16 mouse cellular contexts compared by ENCODE assay signal in the genomic region with DNA sequence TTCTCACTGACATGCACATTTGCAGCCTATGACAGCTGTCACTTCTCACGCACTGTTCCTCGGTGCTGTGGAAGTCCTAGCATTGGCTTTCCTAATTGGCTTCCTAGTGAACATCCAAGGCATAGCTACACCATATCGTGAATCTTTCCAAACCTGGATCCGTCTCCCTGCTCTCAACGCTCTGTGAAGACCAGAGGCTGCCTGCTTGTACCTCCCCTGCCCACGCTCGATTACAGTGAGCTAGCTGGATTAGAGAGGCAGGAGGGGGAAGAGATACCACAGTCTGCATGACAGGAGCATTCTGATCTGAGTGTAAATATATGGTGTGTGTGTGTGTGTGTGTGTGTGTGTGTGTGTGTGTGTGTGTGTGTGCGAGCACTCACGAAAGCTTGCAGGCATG. TPM values are rescaled to one million over a fixed set of nuclear protein-coding genes. Genes with fewer than 3 reads are reported as not detected.
DNase-seq lines count a peak whose midpoint lies in the region; ATAC-seq and TF ChIP-seq lines count a peak whose summit lies in the region.
"Had no signal": no experiment of that assay in that cellular context is flagged by ENCODE, and none has a peak within 500 bp of the region (broad histone marks: within the 10 kb centered on the region; RNA-seq: fewer than 3 reads in every experiment).

No protein-coding gene starts in this region.

- peaks cover 34% of the 10 kb centered on the region for H3K4me1 ChIP-seq in cerebellum, adult 2 months (ENCODE audit: control insufficient read depth, insufficient read depth, low read length)
- peaks cover 26% of the 10 kb centered on the region for H3K4me1 ChIP-seq in midbrain, embryonic 14.5 days (ENCODE audit: control insufficient read depth, insufficient read depth, low read length)
- peaks cover 46% of the 10 kb centered on the region for H3K4me1 ChIP-seq in midbrain, embryonic 10.5 days

- no peaks in the 10 kb centered on the region for H3K9me3 ChIP-seq in midbrain, embryonic 14.5 days (ENCODE audit: control insufficient read depth, low read length)
- no peaks in the 10 kb centered on the region for H3K9me3 ChIP-seq in midbrain, embryonic 10.5 days (replicated peaks)
- H3K9me3 ChIP-seq: embryonic facial prominence, embryonic 12.5 days; forebrain, embryonic 15.5 days; heart, embryonic 15.5 days had no signal

- DNase-seq in cerebellum, adult 2 months = peak in 1 of 2 experiments; percentile 12
- DNase-seq in cerebellum, postnatal 36 days = no peak
- DNase-seq in layer of hippocampus, adult 11-12 months (ENCODE audit: low spot score) = peak; percentile 25
- DNase-seq in layer of hippocampus, postnatal 25 days (ENCODE audit: extremely low spot score in 1 of 2, low spot score in 1 of 2) = no peak
- peak; percentile 32 for DNase-seq in midbrain, embryonic 14.5 days
- DNase-seq in midbrain, embryonic 10.5 days (ENCODE audit: low spot score) = no peak
- no peak for DNase-seq in adrenal gland, adult 8-10 months
- DNase-seq: gastrocnemius, postnatal 14 days; heart, adult 2 months had no signal

- TF ChIP-seq POLR2A in cerebellum, adult 2 months (IDR thresholded peaks at IDR 0.05; ENCODE audit: borderline replicate concordance, insufficient read depth, low read length) = no peak

- no peak overlapping the region for H3K4me2 ChIP-seq in midbrain, embryonic 14.5 days (ENCODE audit: low read length)
- H3K4me2 ChIP-seq: embryonic facial prominence, embryonic 12.5 days; forebrain, embryonic 15.5 days; heart, embryonic 11.5 days; heart, embryonic 15.5 days had no signal

- no peaks in the 10 kb centered on the region for H3K36me3 ChIP-seq in midbrain, embryonic 14.5 days (ENCODE audit: control insufficient read depth, insufficient read depth, low read length)
- H3K36me3 ChIP-seq in midbrain, embryonic 10.5 days = no peaks in the 10 kb centered on the region
- H3K36me3 ChIP-seq: embryonic facial prominence, embryonic 12.5 days; forebrain, embryonic 15.5 days; G1E; heart, embryonic 15.5 days had no signal

- H3K27ac ChIP-seq in cerebellum, adult 2 months (ENCODE audit: insufficient read depth, low read length) = peak overlapping the region; percentile 6; the same call in 1 of the 2 replicates
- 0 out of 2 replicates have a peak overlapping the region, but pooled peaks have one; percentile 8 for H3K27ac ChIP-seq in midbrain, embryonic 14.5 days (replicated peaks; ENCODE audit: low read depth, low read length)
- H3K27ac ChIP-seq in midbrain, embryonic 10.5 days (replicated peaks) = no peak overlapping the region
- H3K27ac ChIP-seq: embryonic facial prominence, embryonic 12.5 days; forebrain, embryonic 15.5 days; heart, adult 2 months; heart, embryonic 15.5 days had no signal

- WGBS in cerebellum, adult 2 months = 51% methylated on average over 9 of the region's 9 CpGs
- WGBS in midbrain, embryonic 14.5 days = 67% methylated on average over 9 of the region's 9 CpGs
- 85% methylated on average over 9 of the region's 9 CpGs for WGBS in midbrain, embryonic 10.5 days

- no peak overlapping the region for H3K4me3 ChIP-seq in cerebellum, adult 2 months (replicated peaks; ENCODE audit: insufficient read depth, low read depth, low read length)
- no peak overlapping the region for H3K4me3 ChIP-seq in midbrain, embryonic 14.5 days (replicated peaks; ENCODE audit: low read depth, low read length)
- H3K4me3 ChIP-seq in midbrain, embryonic 10.5 days = no peak overlapping the region
- H3K4me3 ChIP-seq: embryonic facial prominence, embryonic 12.5 days; forebrain, embryonic 15.5 days; heart, adult 2 months; heart, embryonic 15.5 days had no signal

- H3K27me3 ChIP-seq in cerebellum, adult 2 months (ENCODE audit: control insufficient read depth, insufficient read depth, low read length) = no peaks in the 10 kb centered on the region
- H3K27me3 ChIP-seq in midbrain, embryonic 14.5 days (ENCODE audit: control insufficient read depth, insufficient read depth, low read length) = no peaks in the 10 kb centered on the region
- peaks cover 47% of the 10 kb centered on the region for H3K27me3 ChIP-seq in midbrain, embryonic 10.5 days (ENCODE audit: low read depth, poor library complexity, severe bottlenecking)
- H3K27me3 ChIP-seq: forebrain, embryonic 15.5 days had no signal

- no peak overlapping the region for H3K9ac ChIP-seq in midbrain, embryonic 14.5 days (replicated peaks; ENCODE audit: low read length)
- H3K9ac ChIP-seq: embryonic facial prominence, embryonic 12.5 days; forebrain, embryonic 15.5 days; heart, embryonic 15.5 days had no signal

- ATAC-seq in midbrain, embryonic 14.5 days (ENCODE audit: low FRiP score, low TSS enrichment) = no peak
- ATAC-seq: CD4-positive, CD25-positive, alpha-beta regulatory T cell, adult 4 months; forebrain, embryonic 15.5 days; hindbrain, embryonic 16.5 days had no signal

- TF ChIP-seq CTCF in cerebellum, adult 2 months (IDR thresholded peaks at IDR 0.05; ENCODE audit: borderline replicate concordance, insufficient read depth, low read depth, low read length) = no peak

RNA-seq across cellular contexts. Expression of gene Cplx2, which starts 3.0 kb away (rescaled TPM):
- 361 and 392 TPM in 2 replicates for polyA plus RNA-seq in cerebellum, adult 2 months (2012; rRNA removed)
- total RNA-seq in layer of hippocampus, postnatal 25 days (2021) = 100 to 1,000 TPM; 867 to 943 TPM
- 39.4 and 41.9 TPM in 2 replicates for polyA plus RNA-seq in midbrain, embryonic 14.5 days (2014; fragmentation: Nextera tagmentation; extraction: Ambion mirVana)
- 9.9 and 15.3 TPM in 2 replicates for polyA plus RNA-seq in midbrain, embryonic 10.5 days (2016; fragmentation: Nextera tagmentation; extraction: Ambion mirVana)
- total RNA-seq in adrenal gland, adult 8-10 months (2022) = 10 to 100 TPM; 20.8 to 47.3 (median 33.3) TPM
- total RNA-seq: G1E had no signal
- polyA plus RNA-seq: CD4-positive, CD25-positive, alpha-beta regulatory T cell, adult 4 months; G1E had no signal

Comparison
In these comparisons a context has a peak if more than half of its experiments do, and no peak if none do; other contexts are left out.
1. DNase-seq: peak in layer of hippocampus, adult 11-12 months (single experiment) and midbrain, embryonic 14.5 days (single experiment); none in cerebellum, postnatal 36 days (0 of 2), layer of hippocampus, postnatal 25 days (0 of 2), midbrain, embryonic 10.5 days (single experiment) and adrenal gland, adult 8-10 months (single experiment).